11 mouse cellular contexts compared by ENCODE assay signal in genomic region chr3:96813591-96814244, GRCm38 (mm10). TPM values are rescaled to one million over a fixed set of nuclear protein-coding genes. Genes with fewer than 3 reads are reported as not detected.
A peak's percentile ranks its signal among the peaks of the same experiment; 100 is the strongest.
DNase-seq lines count a peak whose midpoint lies in the region; ATAC-seq and TF ChIP-seq lines count a peak whose summit lies in the region.
"Had no signal": no experiment of that assay in that cellular context is flagged by ENCODE, and none has a peak within 500 bp of the region (broad histone marks: within the 10 kb centered on the region; RNA-seq: fewer than 3 reads in every experiment).

No protein-coding gene starts in this region.

- H3K27ac ChIP-seq in heart, embryonic 10.5 days: peak overlapping the region; percentile 6; the same call in 1 of the 2 replicates
- H3K27ac ChIP-seq in kidney, adult 2 months (ENCODE audit: insufficient read depth, low read depth, low read length): no peak overlapping the region
- no peak overlapping the region for H3K27ac ChIP-seq in lung, embryonic 16.5 days (ENCODE audit: low read length)

- WGBS in heart, embryonic 10.5 days: 29% methylated on average over 7 of the region's 7 CpGs
- WGBS in kidney, adult 2 months: 36% methylated on average over 7 of the region's 7 CpGs
- 22% methylated on average over 7 of the region's 7 CpGs for WGBS in lung, embryonic 16.5 days

- no peaks in the 10 kb centered on the region for H3K36me3 ChIP-seq in heart, embryonic 10.5 days
- no peaks in the 10 kb centered on the region for H3K36me3 ChIP-seq in kidney, adult 2 months (ENCODE audit: control insufficient read depth, insufficient read depth, low read length)
- H3K36me3 ChIP-seq in lung, embryonic 16.5 days (ENCODE audit: control insufficient read depth, insufficient read depth, low read length): no peaks in the 10 kb centered on the region

- intact Hi-C loops in left cerebral cortex, postnatal 25 days (cut with DNase I): loop anchor here (10.0 kb wide), 1 partner anchor 91 kb away; the partner anchor contains the start of genes Gja5 and Gpr89

- H3K27me3 ChIP-seq in heart, embryonic 10.5 days (ENCODE audit: insufficient read depth, poor library complexity, severe bottlenecking): peaks cover 9% of the 10 kb centered on the region
- H3K27me3 ChIP-seq in kidney, adult 2 months (replicated peaks; ENCODE audit: control insufficient read depth, insufficient read depth, low read length): no peaks in the 10 kb centered on the region
- H3K27me3 ChIP-seq in lung, embryonic 16.5 days (ENCODE audit: control insufficient read depth, insufficient read depth, low read depth, low read length): 0 out of 2 replicates have a peak, but pooled peaks cover 2% of the 10 kb centered on the region
- H3K27me3 ChIP-seq: CH12.LX had no signal

- no peak for TF ChIP-seq POLR2A in kidney, adult 2 months (IDR thresholded peaks at IDR 0.05; ENCODE audit: low read depth, low read length)

- peaks cover 24% of the 10 kb centered on the region for H3K4me1 ChIP-seq in heart, embryonic 10.5 days
- 0 out of 2 replicates have a peak, but pooled peaks cover 6% of the 10 kb centered on the region for H3K4me1 ChIP-seq in kidney, adult 2 months (ENCODE audit: control insufficient read depth, insufficient read depth, low read length)
- H3K4me1 ChIP-seq in lung, embryonic 16.5 days (replicated peaks; ENCODE audit: control insufficient read depth, insufficient read depth, low read length): peaks cover 12% of the 10 kb centered on the region

- peak; percentile 5 for ATAC-seq in CD4-positive, CD25-positive, alpha-beta regulatory T cell, adult 4 months
- peak; percentile 68 for ATAC-seq in lung, embryonic 16.5 days (ENCODE audit: low read depth)

- DNase-seq in heart, embryonic 10.5 days (ENCODE audit: low spot score): no peak
- DNase-seq in heart, adult 9 months (ENCODE audit: low spot score in 2 of 2): no peak
- DNase-seq in kidney, adult 2 months: peak; percentile 87
- DNase-seq in left cerebral cortex, postnatal 25 days (ENCODE audit: low spot score in 2 of 2): no peak
- no peak for DNase-seq in frontal cortex, adult 2 months (ENCODE audit: extremely low spot score in 1 of 2, low spot score in 1 of 2)
- no peak for DNase-seq in frontal cortex, postnatal 36 days (ENCODE audit: low spot score in 2 of 2)
- DNase-seq: cerebellum, adult 11-12 months; gastrocnemius, postnatal 36 days had no signal

- no peaks in the 10 kb centered on the region for H3K9me3 ChIP-seq in heart, embryonic 10.5 days
- 0 out of 2 replicates have a peak, but pooled peaks cover 4% of the 10 kb centered on the region for H3K9me3 ChIP-seq in lung, embryonic 16.5 days (ENCODE audit: control insufficient read depth, low read length)

- H3K9ac ChIP-seq in lung, embryonic 16.5 days (ENCODE audit: low read length): no peak overlapping the region

- peak overlapping the region; percentile 24 for H3K4me2 ChIP-seq in lung, embryonic 16.5 days (ENCODE audit: low read depth, low read length)

- H3K4me3 ChIP-seq in heart, embryonic 10.5 days: peak overlapping the region; percentile 37; the same call in 1 of the 2 replicates
- no peak overlapping the region for H3K4me3 ChIP-seq in kidney, adult 2 months (ENCODE audit: insufficient read depth, low read depth, low read length)
- no peak overlapping the region for H3K4me3 ChIP-seq in lung, embryonic 16.5 days (ENCODE audit: low read length)

- no peak for TF ChIP-seq CTCF in kidney, adult 2 months (conservative IDR thresholded peaks at IDR 0.05; ENCODE audit: insufficient read depth, insufficient read length, low read depth, low read length)

RNA-seq across cellular contexts. Expression of gene Pdzk1, which starts 15.4 kb away (rescaled TPM):
- 0.98 TPM in 1 of 2 replicates, not detected in the other for polyA plus RNA-seq in heart, embryonic 10.5 days (2016; fragmentation: Nextera tagmentation; extraction: Ambion mirVana)
- under 1 TPM; 0.32 to 0.85 TPM for polyA plus RNA-seq in CD4-positive, CD25-positive, alpha-beta regulatory T cell, adult 4 months (2017; shearing (Covaris generic))
- 343 and 414 TPM in 2 replicates for polyA plus RNA-seq in kidney, adult 2 months (2012; rRNA removed)
- polyA plus RNA-seq in lung, embryonic 16.5 days (2015; fragmentation: Nextera tagmentation; extraction: Ambion mirVana): 0.64 TPM in 1 of 2 replicates, not detected in the other
- under 1 TPM; 0.50 to 0.53 TPM for total RNA-seq in left cerebral cortex, postnatal 25 days (2021)
- polyA plus RNA-seq in frontal cortex, adult 2 months (2012; rRNA removed): 0.32 and 0.36 TPM in 2 replicates
- total RNA-seq: gastrocnemius, postnatal 36 days had no signal

RNA-seq across cellular contexts. Expression of gene Cd160, which starts 15.4 kb away (rescaled TPM):
- polyA plus RNA-seq in heart, embryonic 10.5 days (2016; fragmentation: Nextera tagmentation; extraction: Ambion mirVana): 0.06 TPM in 1 of 2 replicates, not detected in the other
- polyA plus RNA-seq in CD4-positive, CD25-positive, alpha-beta regulatory T cell, adult 4 months (2017; shearing (Covaris generic)): 10 to 100 TPM; 29.0 to 38.4 TPM
- polyA plus RNA-seq in kidney, adult 2 months (2012; rRNA removed): 0.08 and 0.33 TPM in 2 replicates
- polyA plus RNA-seq in lung, embryonic 16.5 days (2015; fragmentation: Nextera tagmentation; extraction: Ambion mirVana): 0.40 and 1.8 TPM in 2 replicates
- total RNA-seq in left cerebral cortex, postnatal 25 days (2021): not detected
- 0.06 TPM in 1 of 2 replicates, not detected in the other for polyA plus RNA-seq in frontal cortex, adult 2 months (2012; rRNA removed)
- total RNA-seq: CH12.LX; gastrocnemius, postnatal 36 days had no signal

Comparison
In these comparisons a context has a peak if more than half of its experiments do, and no peak if none do; other contexts are left out.
1. RNA of gene Pdzk1, which starts 15.4 kb away (polyA plus RNA-seq): 343 to 414 TPM in kidney, adult 2 months; 0.98 TPM in heart, embryonic 10.5 days, 0.32 to 0.85 TPM in CD4-positive, CD25-positive, alpha-beta regulatory T cell, adult 4 months, 0.32 to 0.36 TPM in frontal cortex, adult 2 months and 0.64 TPM in lung, embryonic 16.5 days; every median in the first group is over 100 times any median in the second.
2. RNA of gene Cd160, which starts 15.4 kb away (polyA plus RNA-seq): 29.0 to 38.4 TPM in CD4-positive, CD25-positive, alpha-beta regulatory T cell, adult 4 months; 0.40 to 1.8 TPM in lung, embryonic 16.5 days, 0.08 to 0.33 TPM in kidney, adult 2 months, 0.06 TPM in heart, embryonic 10.5 days and 0.06 TPM in frontal cortex, adult 2 months; every median in the first group is over 10 times any median in the second.